Mouse (Mus musculus) liver, adult 2 months (tissue): Measurements from ENCODE around the gene 1700001P01Rik.

Experiments
- CTCF ChIP-seq: fragments of 200-500 bp; IDR thresholded peaks from 2 replicates; pipeline ENCODE4 v1.5.1; 2011; ENCODE audit warnings: low read depth, low read length, control low read depth
- POLR2A ChIP-seq: fragments of 200-500 bp; IDR thresholded peaks from 2 replicates; pipeline ENCODE4 v1.6.1; 2011; ENCODE audit warnings: low read length, control low read depth; ENCODE audit not compliant: insufficient read depth; ENCODE audit errors: extremely low read depth

- TF ChIP-seq CTCF = no peak
- TF ChIP-seq POLR2A = no peak
Observed at GRCm38 (mm10) chr11:97824895-97825294, 49.2 kb upstream of the 1700001P01Rik start.
